Mouse (Mus musculus) stomach, postnatal 0 days (tissue): Measurements from ENCODE around the gene Dlg2. TPM values are rescaled to one million over a fixed set of nuclear protein-coding genes. Genes with fewer than 3 reads are reported as not detected.

ENCODE experiments used
- ATAC-seq: fragments of 200-750 bp; cut with Nextera tagmentation; 2 replicates; pipeline ENCODE4 v1.8.0; 2017; ENCODE audit not compliant: low FRiP score, low TSS enrichment
- DNase-seq: peaks from one replicate; pipeline ENCODE4 v3.0.0-alpha.2; 2016; ENCODE audit warnings: low spot score
- H3K27ac ChIP-seq: fragments of 300-500 bp; sonication (generic); replicated peaks from 2 replicates; pipeline ENCODE4 v1.5.1; 2014; ENCODE audit warnings: mild to moderate bottlenecking, control low read depth
- H3K27me3 ChIP-seq: fragments of 300-500 bp; sonication (generic); 2 replicates; pipeline ENCODE4 v1.6.1; 2014; ENCODE audit warnings: low read length; ENCODE audit not compliant: control insufficient read depth, insufficient read depth
- H3K36me3 ChIP-seq: fragments of 300-500 bp; sonication (generic); 2 replicates; pipeline ENCODE4 v1.6.1; 2014; ENCODE audit warnings: low read length, mixed read lengths; ENCODE audit not compliant: control insufficient read depth, insufficient read depth
- H3K4me1 ChIP-seq: fragments of 300-500 bp; sonication (generic); replicated peaks from 2 replicates; pipeline ENCODE4 v1.6.1; 2014; ENCODE audit warnings: antibody characterized with exemption; ENCODE audit not compliant: control insufficient read depth, insufficient read depth
- H3K4me2 ChIP-seq: fragments of 300-500 bp; sonication (generic); replicated peaks from 2 replicates; pipeline ENCODE4 v1.6.1; 2014; ENCODE audit warnings: low read depth, mild to moderate bottlenecking, control low read depth, moderate library complexity
- H3K4me3 ChIP-seq: fragments of 300-500 bp; sonication (generic); 2 replicates; pipeline ENCODE4 v1.5.1; 2014; ENCODE audit warnings: low read depth, low read length, control low read depth
- H3K9ac ChIP-seq: fragments of 300-500 bp; sonication (generic); 2 replicates; pipeline ENCODE4 v1.6.1; 2014; ENCODE audit warnings: mild to moderate bottlenecking, low read length, control low read depth, mixed read lengths
- H3K9me3 ChIP-seq: fragments of 300-500 bp; sonication (generic); 2 replicates; pipeline ENCODE4 v1.6.1; 2016; ENCODE audit warnings: low read length; ENCODE audit not compliant: control insufficient read depth
- CTCF ChIP-seq: IDR thresholded peaks from 2 replicates; pipeline ENCODE4 v1.5.1; 2016; ENCODE audit warnings: antibody characterized with exemption, low read depth, mild to moderate bottlenecking, moderate library complexity
- EP300 ChIP-seq: optimal IDR thresholded peaks from 2 replicates; pipeline ENCODE3; 2016; ENCODE audit warnings: antibody characterized with exemption
- WGBS: fragments of 180-500 bp; shearing (Covaris S2); extraction: QIAGEN DNeasy Blood & Tissue Kit; methylation state at CpG from one replicate; pipeline ENCODE4 v1.1.7; 2014; 5-methylcytosine and 5-hydroxymethylcytosine counted together
- polyA plus RNA-seq: library from polyadenylated mRNA; unstranded; fragments of >200 nt; fragmentation: Nextera tagmentation; extraction: Ambion mirVana; gene quantifications from 2 replicates; pipeline ENCODE4 v1.2.1, GENCODE M21; 2015

Gene Dlg2
- polyA plus RNA-seq, 1 experiment from 2014 or later = 12.8 TPM

DNA sequence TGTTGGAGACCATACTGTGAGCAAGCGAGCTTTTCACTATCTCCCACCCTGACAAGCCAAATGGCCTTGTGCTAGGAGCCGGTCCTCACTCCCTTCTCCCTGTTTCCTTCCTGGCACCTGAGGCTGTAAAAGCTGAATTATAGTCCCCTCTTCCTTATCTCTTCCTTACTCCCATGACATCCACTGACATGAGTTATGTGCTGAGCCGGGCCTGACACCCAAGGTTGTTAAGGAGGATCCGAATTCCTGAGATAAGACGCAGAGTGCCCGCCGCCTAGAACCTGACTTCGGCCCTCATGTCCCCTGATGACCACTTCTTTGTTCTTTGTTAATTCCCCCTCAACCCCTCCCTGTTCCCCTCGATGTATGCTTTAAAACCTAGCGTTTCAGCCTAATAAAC is 1409.9 kb downstream of the Dlg2 start:
- H3K36me3 ChIP-seq = no peaks in the 10 kb centered on the region
- DNase-seq (no peak), ATAC-seq (no peak)
- no peak overlapping the region for H3K27ac ChIP-seq
- H3K4me1 ChIP-seq = no peaks in the 10 kb centered on the region
- no peak overlapping the region for H3K4me3 ChIP-seq
- H3K9ac ChIP-seq = no peak overlapping the region
- 74% methylated on average over 10 of the region's 10 CpGs for WGBS
- H3K9me3 ChIP-seq = no peaks in the 10 kb centered on the region
- H3K27me3 ChIP-seq = no peaks in the 10 kb centered on the region
- no peak overlapping the region for H3K4me2 ChIP-seq
- TF ChIP-seq CTCF (no peak), EP300 (no peak)

DNA sequence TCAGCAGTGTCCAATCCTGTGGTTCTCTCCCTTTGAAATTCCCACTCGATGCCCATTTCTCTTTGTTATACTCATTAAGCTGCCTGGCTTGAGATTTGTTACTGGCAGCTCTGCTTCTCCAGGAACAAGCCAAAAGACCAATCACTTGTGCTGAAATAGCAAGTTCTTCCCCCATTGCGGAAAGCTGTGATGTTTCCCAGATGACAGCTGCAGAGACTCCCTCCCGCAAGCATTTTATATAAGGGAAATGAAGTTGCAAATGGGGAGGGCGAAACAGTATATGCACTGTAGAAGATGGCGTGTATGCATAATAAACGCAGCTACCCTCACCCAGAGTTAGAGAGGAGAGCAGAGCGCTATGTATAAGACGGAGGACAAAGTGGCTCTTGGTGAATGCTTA is 1417.5 kb downstream of the Dlg2 start:
- H3K9ac ChIP-seq = no peak overlapping the region
- 71% methylated on average over 8 of the region's 8 CpGs for WGBS
- TF ChIP-seq CTCF = no peak
- TF ChIP-seq EP300 = no peak

DNA sequence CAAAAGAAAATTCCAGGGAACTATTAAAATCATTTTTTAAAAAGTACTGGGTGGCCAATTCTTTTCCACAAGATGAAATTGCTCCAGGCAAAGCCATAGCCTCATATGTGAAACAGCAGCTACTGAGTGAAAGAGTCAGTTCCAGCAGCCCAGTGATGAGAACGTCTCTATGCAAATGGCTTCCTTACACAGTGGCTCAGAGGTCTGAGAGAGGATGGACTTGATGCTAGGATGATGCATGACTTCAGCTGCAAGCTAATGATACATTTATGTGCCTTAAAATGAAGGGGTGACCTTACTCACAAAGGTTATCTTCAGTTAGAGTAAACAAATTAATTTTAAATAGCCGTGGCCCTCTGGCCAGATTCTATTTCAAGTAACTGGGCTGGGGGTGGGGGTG is 1420.5 kb downstream of the Dlg2 start:
- ATAC-seq (no peak), DNase-seq (no peak)
- no peaks in the 10 kb centered on the region for H3K4me1 ChIP-seq
- WGBS = 16% methylated on average over 2 of the region's 2 CpGs
- no peak overlapping the region for H3K9ac ChIP-seq
- no peak overlapping the region for H3K4me2 ChIP-seq
- TF ChIP-seq EP300 (no peak), CTCF (no peak)
- H3K4me3 ChIP-seq = no peak overlapping the region
- no peak overlapping the region for H3K27ac ChIP-seq
- H3K27me3 ChIP-seq = no peaks in the 10 kb centered on the region
- no peaks in the 10 kb centered on the region for H3K36me3 ChIP-seq
- no peaks in the 10 kb centered on the region for H3K9me3 ChIP-seq

More for the DNA sequence above, 1417.5 kb downstream of the Dlg2 start:
- DNase-seq = no peak
- no peak overlapping the region for H3K4me3 ChIP-seq
- H3K36me3 ChIP-seq = no peaks in the 10 kb centered on the region
- no peaks in the 10 kb centered on the region for H3K9me3 ChIP-seq
- ATAC-seq = no peak
- no peaks in the 10 kb centered on the region for H3K4me1 ChIP-seq
- no peak overlapping the region for H3K4me2 ChIP-seq
- no peak overlapping the region for H3K27ac ChIP-seq
- no peaks in the 10 kb centered on the region for H3K27me3 ChIP-seq

DNA sequence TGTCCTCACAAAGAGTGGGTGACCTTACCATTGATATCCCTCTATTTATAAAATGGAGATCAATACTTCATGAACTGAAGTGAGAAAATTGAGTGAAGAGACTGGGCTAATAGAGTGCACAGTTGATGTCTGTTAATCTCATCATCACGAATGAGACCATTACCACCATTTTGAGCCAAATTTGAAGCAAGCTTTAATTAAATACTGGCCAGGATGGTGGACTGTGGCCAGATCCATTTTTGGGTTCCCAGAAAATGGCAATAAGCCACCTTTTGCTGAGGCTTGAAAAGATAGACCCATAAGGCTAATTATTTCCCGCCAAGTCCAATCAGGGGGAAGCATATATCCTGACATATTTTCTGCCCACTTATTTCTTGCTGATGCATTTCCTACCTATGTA is 1421.0 kb downstream of the Dlg2 start:
- Histone ChIP-seq H3K9me3 (no peaks in the 10 kb centered on the region), H3K4me2 (no peak overlapping the region), H3K4me1 (no peaks in the 10 kb centered on the region), H3K4me3 (no peak overlapping the region), H3K27ac (no peak overlapping the region), H3K27me3 (no peaks in the 10 kb centered on the region), H3K36me3 (no peaks in the 10 kb centered on the region), H3K9ac (no peak overlapping the region)
- WGBS = 75% methylated on average over 2 of the region's 2 CpGs
- ATAC-seq (no peak), DNase-seq (no peak)
- no peak for TF ChIP-seq CTCF
- TF ChIP-seq EP300 = no peak

DNA sequence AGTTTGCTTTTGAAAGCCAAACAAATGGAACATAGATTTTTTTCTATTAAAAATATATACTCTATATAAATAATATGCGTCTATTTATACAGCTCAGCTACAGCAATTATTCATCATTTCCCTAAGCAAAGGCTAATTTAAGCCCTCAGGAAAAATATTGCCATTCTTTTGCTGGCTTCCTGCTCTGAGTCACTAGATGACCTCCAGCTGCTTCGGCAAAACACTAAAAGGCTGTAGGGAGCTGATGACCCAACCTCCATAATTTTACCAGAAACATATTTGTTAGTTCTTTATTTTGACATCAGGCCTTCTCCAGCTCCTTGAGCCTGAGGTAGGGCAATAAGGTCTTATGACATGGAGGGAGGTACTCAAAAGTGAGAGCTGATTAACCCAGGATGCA is 1426.0 kb downstream of the Dlg2 start:
- no peaks in the 10 kb centered on the region for H3K36me3 ChIP-seq
- no peaks in the 10 kb centered on the region for H3K9me3 ChIP-seq
- no peak overlapping the region for H3K9ac ChIP-seq
- no peaks in the 10 kb centered on the region for H3K4me1 ChIP-seq
- H3K4me2 ChIP-seq = no peak overlapping the region
- no peak overlapping the region for H3K4me3 ChIP-seq
- DNase-seq (no peak), ATAC-seq (no peak)
- TF ChIP-seq CTCF (no peak), EP300 (no peak)
- H3K27ac ChIP-seq = no peak overlapping the region
- WGBS = 38% methylated on average over 2 of the region's 2 CpGs
- H3K27me3 ChIP-seq = no peaks in the 10 kb centered on the region

DNA sequence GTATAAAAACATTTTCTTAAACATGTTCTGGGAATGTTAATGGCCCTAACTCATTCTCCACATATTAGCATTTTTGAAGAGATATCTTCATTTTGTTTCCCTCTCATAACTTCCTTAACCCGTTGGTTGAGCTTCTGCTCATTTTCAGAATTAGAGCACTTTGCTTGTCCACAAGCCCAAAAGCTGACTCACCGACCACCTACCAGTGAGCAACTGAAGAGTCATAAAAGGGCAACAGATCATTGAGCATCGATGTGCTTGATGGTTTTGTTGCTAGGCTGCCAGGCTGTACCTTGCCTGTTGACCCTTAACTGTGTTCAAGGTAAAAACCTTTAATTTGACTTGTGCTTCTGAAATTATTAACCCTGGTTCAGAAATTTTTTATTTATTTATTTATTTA is 1440.3 kb downstream of the Dlg2 start:
- no peak for ATAC-seq
- WGBS = 77% methylated on average over 3 of the region's 3 CpGs
- no peak overlapping the region for H3K4me2 ChIP-seq

More for the DNA sequence above, 1440.3 kb downstream of the Dlg2 start:
- no peak for DNase-seq
- no peak overlapping the region for H3K9ac ChIP-seq
- H3K27me3 ChIP-seq = no peaks in the 10 kb centered on the region
- TF ChIP-seq EP300 (no peak), CTCF (no peak)
- H3K4me1 ChIP-seq = no peaks in the 10 kb centered on the region
- H3K4me3 ChIP-seq = no peak overlapping the region
- no peaks in the 10 kb centered on the region for H3K36me3 ChIP-seq
- no peak overlapping the region for H3K27ac ChIP-seq
- no peaks in the 10 kb centered on the region for H3K9me3 ChIP-seq
